Mouse (Mus musculus): ENCODE measurements at regions not wholly inside any gene's neighbourhood (a gene's known extent, or its start where the extent isn't known, plus 50 kb on each side); places are given as distances from the start of the nearest gene placed in this dataset.

DNA sequence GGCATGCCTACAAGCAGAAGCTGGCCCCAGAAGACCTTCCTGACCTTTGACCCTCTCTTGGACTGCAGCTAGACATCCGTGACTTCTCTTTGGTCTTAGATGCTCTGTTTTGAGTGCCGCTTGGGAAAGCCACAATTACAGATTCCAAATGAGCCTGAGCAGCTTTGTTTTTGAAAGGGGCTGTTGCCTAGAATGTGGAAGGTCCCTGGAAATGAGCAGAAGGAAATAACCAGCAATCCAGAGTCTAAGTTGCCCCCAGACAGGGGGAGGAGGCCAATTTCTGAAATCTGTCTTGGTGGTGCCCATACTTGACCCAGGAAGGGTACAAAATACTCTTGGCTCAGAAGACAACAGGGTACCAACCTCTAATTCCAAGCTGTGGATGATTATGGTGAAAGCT lies 253.9 kb downstream of the Nuak1 start:
- no peak overlapping the region for H3K4me3 ChIP-seq (ENCODE audit: low read depth, low read length)
- no peak for ATAC-seq (ENCODE audit: extremely low read depth, insufficient number of reproducible peaks, low FRiP score, poor library complexity, severe bottlenecking)
- H3K27me3 ChIP-seq (ENCODE audit: insufficient read depth, low read length) = no peaks in the 10 kb centered on the region
- no peaks in the 10 kb centered on the region for H3K36me3 ChIP-seq (replicated peaks)
- no peaks in the 10 kb centered on the region for H3K4me1 ChIP-seq (ENCODE audit: insufficient read depth, low read depth, low read length)
- peaks cover 24% of the 10 kb centered on the region for H3K9me3 ChIP-seq (replicated peaks)
- no peak for TF ChIP-seq POLR2AphosphoS5 (IDR thresholded peaks at IDR 0.05; ENCODE audit: insufficient replicate concordance, low read depth, low read length)
- TF ChIP-seq CTCF (IDR thresholded peaks at IDR 0.05; ENCODE audit: low read depth, low read length) = no peak
- no peak for TF ChIP-seq GATA1 (IDR thresholded peaks at IDR 0.05; ENCODE audit: borderline replicate concordance, low read length)
- TF ChIP-seq GATA2 (IDR thresholded peaks at IDR 0.05; ENCODE audit: borderline replicate concordance, low read depth, low read length) = no peak
- no peak for TF ChIP-seq TAL1 (conservative IDR thresholded peaks at IDR 0.05; ENCODE audit: low read depth, low read length)
- no peak for DNase-seq (ENCODE audit: low spot score)

DNA sequence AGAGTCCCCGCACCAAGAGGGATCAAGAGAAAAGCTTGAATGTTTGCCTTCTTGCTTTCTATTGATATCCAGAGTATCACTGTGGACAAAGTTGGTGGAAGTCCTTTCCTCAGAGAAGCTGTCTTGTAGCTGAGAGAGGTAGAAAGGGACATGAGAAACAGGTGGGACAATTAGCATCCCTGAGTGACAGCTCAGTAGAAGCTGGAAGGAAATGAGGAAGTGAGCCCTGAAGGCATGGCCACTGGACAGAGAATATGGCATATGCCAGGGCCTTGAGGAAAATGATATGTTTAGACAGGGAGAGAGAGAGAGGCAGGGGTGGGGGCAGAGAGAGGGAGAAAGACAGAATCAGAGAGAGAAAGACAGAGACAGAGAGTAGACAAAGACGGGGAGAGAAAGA lies 241.4 kb downstream of the Nuak1 start:
- Histone ChIP-seq H3K36me3 (replicated peaks) (no peaks in the 10 kb centered on the region), H3K4me1 (ENCODE audit: insufficient read depth, low read depth, low read length) (no peaks in the 10 kb centered on the region), H3K27me3 (ENCODE audit: insufficient read depth, low read length) (no peaks in the 10 kb centered on the region), H3K4me3 (ENCODE audit: low read depth, low read length) (no peak overlapping the region), H3K9me3 (replicated peaks) (peaks cover 26% of the 10 kb centered on the region)
- ATAC-seq (ENCODE audit: extremely low read depth, insufficient number of reproducible peaks, low FRiP score, poor library complexity, severe bottlenecking) (no peak), DNase-seq (ENCODE audit: low spot score) (no peak)
- TF ChIP-seq TAL1 (conservative IDR thresholded peaks at IDR 0.05; ENCODE audit: low read depth, low read length) (no peak), CTCF (IDR thresholded peaks at IDR 0.05; ENCODE audit: low read depth, low read length) (no peak), POLR2AphosphoS5 (IDR thresholded peaks at IDR 0.05; ENCODE audit: insufficient replicate concordance, low read depth, low read length) (no peak), GATA2 (IDR thresholded peaks at IDR 0.05; ENCODE audit: borderline replicate concordance, low read depth, low read length) (no peak), GATA1 (IDR thresholded peaks at IDR 0.05; ENCODE audit: borderline replicate concordance, low read length) (no peak)

DNA sequence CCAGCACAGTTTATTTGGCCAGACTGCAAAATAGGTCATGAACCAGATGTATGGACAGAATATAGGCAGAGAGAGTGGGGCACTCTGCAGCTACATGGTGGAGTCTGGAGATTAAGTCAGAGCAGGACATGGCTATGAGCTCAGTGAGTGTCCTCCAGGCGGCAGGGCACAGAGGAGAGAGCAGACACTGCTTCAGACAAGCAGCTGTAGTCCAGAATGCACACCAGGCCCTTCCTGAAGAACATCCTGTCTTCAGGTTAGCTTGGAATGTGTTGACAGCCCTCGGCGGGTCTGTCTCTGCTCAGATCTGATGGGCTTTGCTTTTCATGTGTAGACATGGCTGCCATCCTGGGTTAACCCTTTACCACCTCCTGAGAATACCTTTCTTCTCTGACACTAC lies 238.6 kb downstream of the Nuak1 start:
- ATAC-seq (ENCODE audit: extremely low read depth, insufficient number of reproducible peaks, low FRiP score, poor library complexity, severe bottlenecking) (no peak), DNase-seq (ENCODE audit: low spot score) (no peak)
- no peaks in the 10 kb centered on the region for H3K4me1 ChIP-seq (ENCODE audit: insufficient read depth, low read depth, low read length)
- no peak for TF ChIP-seq TAL1 (conservative IDR thresholded peaks at IDR 0.05; ENCODE audit: low read depth, low read length)
- TF ChIP-seq CTCF (IDR thresholded peaks at IDR 0.05; ENCODE audit: low read depth, low read length) = no peak
- TF ChIP-seq GATA1 (IDR thresholded peaks at IDR 0.05; ENCODE audit: borderline replicate concordance, low read length) = no peak
- no peak for TF ChIP-seq GATA2 (IDR thresholded peaks at IDR 0.05; ENCODE audit: borderline replicate concordance, low read depth, low read length)
- no peak for TF ChIP-seq POLR2AphosphoS5 (IDR thresholded peaks at IDR 0.05; ENCODE audit: insufficient replicate concordance, low read depth, low read length)
- H3K4me3 ChIP-seq (ENCODE audit: low read depth, low read length) = no peak overlapping the region
- no peaks in the 10 kb centered on the region for H3K36me3 ChIP-seq (replicated peaks)
- no peaks in the 10 kb centered on the region for H3K27me3 ChIP-seq (ENCODE audit: insufficient read depth, low read length)
- peaks cover 21% of the 10 kb centered on the region for H3K9me3 ChIP-seq (replicated peaks)

DNA sequence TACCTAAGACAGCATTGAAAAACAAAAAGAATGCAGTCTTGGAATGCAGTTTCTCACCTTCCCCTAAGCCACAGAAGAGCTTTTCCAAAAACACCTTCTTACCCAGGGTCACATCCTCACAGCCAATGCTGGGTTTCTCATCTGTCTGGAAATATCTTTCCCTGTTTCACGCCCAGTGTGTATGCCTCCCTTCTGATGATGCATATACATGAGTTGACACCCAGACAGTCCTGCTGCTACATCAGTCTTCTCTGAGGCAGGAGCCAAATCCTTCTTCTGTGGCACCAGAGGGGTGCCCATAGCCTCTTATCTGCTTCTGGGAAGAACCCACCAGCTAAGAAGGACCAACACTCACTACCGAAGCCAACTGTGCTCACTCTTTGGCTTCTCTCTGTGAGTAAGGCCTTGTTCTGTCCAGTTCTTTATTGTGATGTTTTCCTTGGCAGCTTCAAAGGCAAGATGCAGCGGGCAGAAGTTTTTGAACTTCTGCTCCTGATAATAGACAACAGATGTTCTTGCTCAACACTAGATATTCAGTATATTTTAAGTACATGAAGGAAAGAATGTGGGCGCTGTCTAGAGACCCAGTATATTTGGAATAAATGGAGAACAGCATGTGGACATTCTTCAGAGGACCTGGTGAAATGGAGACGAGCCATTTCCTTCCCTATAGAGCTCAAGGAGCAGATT lies 228.2 kb downstream of the Nuak1 start:
- Histone ChIP-seq H3K4me1 (ENCODE audit: insufficient read depth, low read depth, low read length) (no peaks in the 10 kb centered on the region), H3K4me3 (ENCODE audit: low read depth, low read length) (no peak overlapping the region), H3K36me3 (replicated peaks) (no peaks in the 10 kb centered on the region), H3K27me3 (ENCODE audit: insufficient read depth, low read length) (no peaks in the 10 kb centered on the region), H3K9me3 (replicated peaks) (peaks cover 16% of the 10 kb centered on the region)
- ATAC-seq (ENCODE audit: extremely low read depth, insufficient number of reproducible peaks, low FRiP score, poor library complexity, severe bottlenecking) (no peak), DNase-seq (ENCODE audit: low spot score) (no peak)
- TF ChIP-seq GATA2 (IDR thresholded peaks at IDR 0.05; ENCODE audit: borderline replicate concordance, low read depth, low read length) (no peak), POLR2AphosphoS5 (IDR thresholded peaks at IDR 0.05; ENCODE audit: insufficient replicate concordance, low read depth, low read length) (no peak), CTCF (IDR thresholded peaks at IDR 0.05; ENCODE audit: low read depth, low read length) (no peak), GATA1 (IDR thresholded peaks at IDR 0.05; ENCODE audit: borderline replicate concordance, low read length) (no peak), TAL1 (conservative IDR thresholded peaks at IDR 0.05; ENCODE audit: low read depth, low read length) (no peak)

DNA sequence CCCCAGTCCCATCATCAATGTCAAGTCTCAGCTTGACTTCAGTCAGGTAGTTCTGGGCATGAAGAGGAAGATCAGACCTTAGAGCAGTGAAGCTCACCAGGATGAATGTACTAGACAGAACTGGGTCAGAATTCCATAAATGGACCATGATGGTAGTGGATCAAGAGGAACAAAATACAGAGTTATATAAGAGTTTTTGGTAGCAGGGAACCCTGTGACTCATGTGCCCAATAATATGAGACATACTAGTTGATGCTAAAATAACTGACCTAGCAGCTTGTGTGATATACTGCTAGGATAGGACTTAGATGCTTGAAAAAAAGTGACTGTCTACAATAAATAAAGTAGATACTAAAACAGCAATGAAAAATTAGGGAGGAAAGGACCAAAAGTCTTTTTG lies 225.6 kb downstream of the Nuak1 start:
- no peak for ATAC-seq (ENCODE audit: extremely low read depth, insufficient number of reproducible peaks, low FRiP score, poor library complexity, severe bottlenecking)

DNA sequence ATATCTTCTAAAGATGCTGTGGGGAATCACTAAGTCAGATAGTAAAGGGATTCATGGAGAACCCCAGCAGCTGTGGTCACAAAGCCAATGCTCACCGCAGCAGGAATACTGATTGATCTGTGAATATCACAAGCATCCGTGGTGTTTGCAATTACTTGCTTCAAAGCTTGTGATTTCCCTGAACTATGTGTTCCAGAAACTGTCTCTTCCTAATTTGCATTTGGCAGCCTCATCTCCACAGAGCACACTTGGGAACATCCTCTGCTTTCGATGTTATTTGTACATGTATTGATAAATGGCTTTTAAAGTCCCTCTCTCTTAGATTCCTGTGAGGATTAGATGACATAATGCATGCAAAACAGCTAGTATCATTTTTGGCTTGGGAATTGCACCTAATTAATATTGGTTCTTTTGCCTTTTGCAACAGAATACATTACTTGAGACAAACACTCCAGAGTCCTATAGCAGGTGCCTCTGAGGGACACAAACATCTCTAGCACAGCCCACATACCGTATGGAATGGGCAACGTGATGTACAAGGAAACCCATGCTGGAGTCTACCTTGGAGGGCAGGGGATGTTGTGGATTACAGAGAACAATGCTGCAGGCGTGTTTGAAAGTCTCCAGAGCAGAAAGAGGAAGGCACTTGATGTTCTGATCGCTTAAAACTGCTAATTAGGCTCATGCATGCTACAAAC lies 211.0 kb downstream of the Nuak1 start:
- DNase-seq (ENCODE audit: low spot score) (no peak), ATAC-seq (ENCODE audit: extremely low read depth, insufficient number of reproducible peaks, low FRiP score, poor library complexity, severe bottlenecking) (no peak)
- Histone ChIP-seq H3K9me3 (replicated peaks) (peaks cover 30% of the 10 kb centered on the region), H3K27me3 (ENCODE audit: insufficient read depth, low read length) (no peaks in the 10 kb centered on the region), H3K4me1 (ENCODE audit: insufficient read depth, low read depth, low read length) (no peaks in the 10 kb centered on the region), H3K36me3 (replicated peaks) (no peaks in the 10 kb centered on the region), H3K4me3 (ENCODE audit: low read depth, low read length) (no peak overlapping the region)
- no peak for TF ChIP-seq POLR2AphosphoS5 (IDR thresholded peaks at IDR 0.05; ENCODE audit: insufficient replicate concordance, low read depth, low read length)
- no peak for TF ChIP-seq CTCF (IDR thresholded peaks at IDR 0.05; ENCODE audit: low read depth, low read length)
- TF ChIP-seq GATA2 (IDR thresholded peaks at IDR 0.05; ENCODE audit: borderline replicate concordance, low read depth, low read length) = no peak
- no peak for TF ChIP-seq GATA1 (IDR thresholded peaks at IDR 0.05; ENCODE audit: borderline replicate concordance, low read length)
- no peak for TF ChIP-seq TAL1 (conservative IDR thresholded peaks at IDR 0.05; ENCODE audit: low read depth, low read length)

More for the DNA sequence above, 225.6 kb downstream of the Nuak1 start:
- H3K36me3 ChIP-seq (replicated peaks) = no peaks in the 10 kb centered on the region
- H3K4me1 ChIP-seq (ENCODE audit: insufficient read depth, low read depth, low read length) = no peaks in the 10 kb centered on the region
- H3K4me3 ChIP-seq (ENCODE audit: low read depth, low read length) = no peak overlapping the region
- H3K27me3 ChIP-seq (ENCODE audit: insufficient read depth, low read length) = no peaks in the 10 kb centered on the region
- peaks cover 23% of the 10 kb centered on the region for H3K9me3 ChIP-seq (replicated peaks)
- TF ChIP-seq GATA2 (IDR thresholded peaks at IDR 0.05; ENCODE audit: borderline replicate concordance, low read depth, low read length) (no peak), TAL1 (conservative IDR thresholded peaks at IDR 0.05; ENCODE audit: low read depth, low read length) (no peak), POLR2AphosphoS5 (IDR thresholded peaks at IDR 0.05; ENCODE audit: insufficient replicate concordance, low read depth, low read length) (no peak), GATA1 (IDR thresholded peaks at IDR 0.05; ENCODE audit: borderline replicate concordance, low read length) (no peak), CTCF (IDR thresholded peaks at IDR 0.05; ENCODE audit: low read depth, low read length) (no peak)
- no peak for DNase-seq (ENCODE audit: low spot score)

Data from G1E (cell line).